Mouse (Mus musculus) stomach, postnatal 0 days (tissue): ENCODE measurements at regions not wholly inside any gene's neighbourhood (a gene's known extent, or its start where the extent isn't known, plus 50 kb on each side); places are given as distances from the start of the nearest gene placed in this dataset.
A peak's percentile ranks its signal among the peaks of the same experiment; 100 is the strongest.

Source experiments
- ATAC-seq: fragments of 200-750 bp; cut with Nextera tagmentation; 2 replicates; pipeline ENCODE4 v1.8.0; 2017; ENCODE audit not compliant: low FRiP score, low TSS enrichment
- DNase-seq: peaks from one replicate; pipeline ENCODE4 v3.0.0-alpha.2; 2016; ENCODE audit warnings: low spot score
- H3K27ac ChIP-seq: fragments of 300-500 bp; sonication (generic); replicated peaks from 2 replicates; pipeline ENCODE4 v1.5.1; 2014; ENCODE audit warnings: mild to moderate bottlenecking, control low read depth
- H3K27me3 ChIP-seq: fragments of 300-500 bp; sonication (generic); 2 replicates; pipeline ENCODE4 v1.6.1; 2014; ENCODE audit warnings: low read length; ENCODE audit not compliant: control insufficient read depth, insufficient read depth
- H3K36me3 ChIP-seq: fragments of 300-500 bp; sonication (generic); 2 replicates; pipeline ENCODE4 v1.6.1; 2014; ENCODE audit warnings: low read length, mixed read lengths; ENCODE audit not compliant: control insufficient read depth, insufficient read depth
- H3K4me1 ChIP-seq: fragments of 300-500 bp; sonication (generic); replicated peaks from 2 replicates; pipeline ENCODE4 v1.6.1; 2014; ENCODE audit warnings: antibody characterized with exemption; ENCODE audit not compliant: control insufficient read depth, insufficient read depth
- H3K4me2 ChIP-seq: fragments of 300-500 bp; sonication (generic); replicated peaks from 2 replicates; pipeline ENCODE4 v1.6.1; 2014; ENCODE audit warnings: low read depth, mild to moderate bottlenecking, control low read depth, moderate library complexity
- H3K4me3 ChIP-seq: fragments of 300-500 bp; sonication (generic); 2 replicates; pipeline ENCODE4 v1.5.1; 2014; ENCODE audit warnings: low read depth, low read length, control low read depth
- H3K9ac ChIP-seq: fragments of 300-500 bp; sonication (generic); 2 replicates; pipeline ENCODE4 v1.6.1; 2014; ENCODE audit warnings: mild to moderate bottlenecking, low read length, control low read depth, mixed read lengths
- H3K9me3 ChIP-seq: fragments of 300-500 bp; sonication (generic); 2 replicates; pipeline ENCODE4 v1.6.1; 2016; ENCODE audit warnings: low read length; ENCODE audit not compliant: control insufficient read depth
- CTCF ChIP-seq: IDR thresholded peaks from 2 replicates; pipeline ENCODE4 v1.5.1; 2016; ENCODE audit warnings: antibody characterized with exemption, low read depth, mild to moderate bottlenecking, moderate library complexity
- EP300 ChIP-seq: optimal IDR thresholded peaks from 2 replicates; pipeline ENCODE3; 2016; ENCODE audit warnings: antibody characterized with exemption
- WGBS: fragments of 180-500 bp; shearing (Covaris S2); extraction: QIAGEN DNeasy Blood & Tissue Kit; methylation state at CpG from one replicate; pipeline ENCODE4 v1.1.7; 2014; 5-methylcytosine and 5-hydroxymethylcytosine counted together

DNA sequence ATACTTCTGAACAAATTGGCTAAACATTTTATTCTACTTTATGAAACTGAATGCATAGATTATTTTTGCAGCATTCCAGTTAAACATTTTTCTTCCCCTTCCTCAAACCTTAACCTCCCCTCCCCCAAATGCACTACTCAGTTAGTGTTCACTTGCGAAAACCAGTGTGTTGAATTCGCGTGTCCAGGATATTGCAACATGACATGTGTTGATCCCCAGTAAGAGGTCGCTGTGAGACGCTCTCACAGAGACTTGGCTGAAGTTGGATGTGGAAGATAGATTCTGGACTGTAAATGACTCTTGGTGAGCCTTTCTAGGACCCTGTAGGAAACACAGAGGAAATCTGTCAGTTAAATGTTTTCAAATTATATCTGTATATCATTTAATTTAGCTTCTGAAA is 221.0 kb upstream of the Zic1 start:
- DNase-seq (no peak), ATAC-seq (no peak)
- Histone ChIP-seq H3K27me3 (no peaks in the 10 kb centered on the region), H3K4me1 (no peaks in the 10 kb centered on the region), H3K27ac (no peak overlapping the region), H3K36me3 (no peaks in the 10 kb centered on the region), H3K4me2 (no peak overlapping the region), H3K9ac (no peak overlapping the region), H3K4me3 (no peak overlapping the region), H3K9me3 (no peaks in the 10 kb centered on the region)
- TF ChIP-seq CTCF (no peak), EP300 (no peak)
- 57% methylated on average over 5 of the region's 5 CpGs for WGBS

DNA sequence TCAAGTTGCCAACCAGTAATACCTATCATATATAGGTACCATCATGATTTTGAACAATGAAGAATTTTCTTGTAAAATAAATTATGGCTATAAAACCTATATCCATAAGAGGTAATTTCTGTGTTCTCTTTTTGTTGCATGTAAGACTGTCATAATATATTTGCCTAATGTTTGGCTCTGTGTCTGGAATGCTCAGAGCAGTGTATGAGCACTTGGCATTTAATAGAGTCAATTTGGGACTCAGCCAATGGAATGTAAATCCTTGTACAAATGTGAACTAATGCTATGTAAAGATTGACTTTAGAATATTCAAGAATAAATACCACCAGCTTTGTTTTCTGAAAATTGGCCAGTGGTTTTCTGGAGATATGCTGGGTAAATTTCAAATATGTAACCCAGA is 208.5 kb upstream of the Zic1 start:
- no peak overlapping the region for H3K4me3 ChIP-seq
- H3K36me3 ChIP-seq, result no peaks in the 10 kb centered on the region
- no peaks in the 10 kb centered on the region for H3K9me3 ChIP-seq
- no peaks in the 10 kb centered on the region for H3K27me3 ChIP-seq
- DNase-seq (no peak), ATAC-seq (no peak)
- TF ChIP-seq EP300 (no peak), CTCF (no peak)
- no peak overlapping the region for H3K9ac ChIP-seq
- no peak overlapping the region for H3K4me2 ChIP-seq
- H3K4me1 ChIP-seq, result no peaks in the 10 kb centered on the region
- no peak overlapping the region for H3K27ac ChIP-seq

DNA sequence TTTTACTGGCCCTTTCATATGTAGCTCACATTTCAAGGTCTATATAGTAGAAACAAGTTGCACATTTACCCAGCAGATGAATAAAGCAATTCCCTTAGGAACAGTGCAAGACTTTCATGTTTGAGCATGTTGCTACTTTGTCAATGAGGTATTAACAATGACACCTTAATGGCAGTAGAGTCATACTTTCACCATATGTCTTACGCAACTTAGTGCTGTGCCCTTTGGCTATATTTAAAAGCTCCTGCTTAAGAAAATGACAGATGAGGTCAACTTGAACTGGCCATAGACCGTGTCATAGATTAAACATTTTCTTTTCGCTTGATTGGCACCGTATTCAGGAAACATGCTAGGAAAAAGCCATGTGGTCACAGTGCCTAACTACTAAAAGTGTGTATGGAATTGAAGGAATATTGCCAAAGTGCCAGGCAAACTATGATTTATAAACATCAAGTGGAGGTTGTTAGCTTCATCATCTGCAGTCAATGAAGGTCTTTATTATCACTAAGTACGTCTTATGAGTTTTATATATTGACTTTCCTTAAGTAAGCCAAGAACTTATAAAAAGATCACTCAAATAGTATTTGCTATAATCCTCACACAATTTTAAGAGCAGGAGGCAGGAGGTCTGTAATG is 200.5 kb upstream of the Zic1 start:
- WGBS, result 51% methylated on average over 5 of the region's 5 CpGs
- TF ChIP-seq EP300 (peak; percentile 68), CTCF (no peak)
- no peaks in the 10 kb centered on the region for H3K27me3 ChIP-seq
- no peaks in the 10 kb centered on the region for H3K9me3 ChIP-seq
- H3K27ac ChIP-seq, result no peak overlapping the region
- H3K4me1 ChIP-seq, result no peaks in the 10 kb centered on the region
- DNase-seq (no peak), ATAC-seq (peak; percentile 42; the same call in 1 of the 2 replicates)
- no peak overlapping the region for H3K4me2 ChIP-seq
- H3K4me3 ChIP-seq, result no peak overlapping the region
- no peak overlapping the region for H3K9ac ChIP-seq
- H3K36me3 ChIP-seq, result no peaks in the 10 kb centered on the region

DNA sequence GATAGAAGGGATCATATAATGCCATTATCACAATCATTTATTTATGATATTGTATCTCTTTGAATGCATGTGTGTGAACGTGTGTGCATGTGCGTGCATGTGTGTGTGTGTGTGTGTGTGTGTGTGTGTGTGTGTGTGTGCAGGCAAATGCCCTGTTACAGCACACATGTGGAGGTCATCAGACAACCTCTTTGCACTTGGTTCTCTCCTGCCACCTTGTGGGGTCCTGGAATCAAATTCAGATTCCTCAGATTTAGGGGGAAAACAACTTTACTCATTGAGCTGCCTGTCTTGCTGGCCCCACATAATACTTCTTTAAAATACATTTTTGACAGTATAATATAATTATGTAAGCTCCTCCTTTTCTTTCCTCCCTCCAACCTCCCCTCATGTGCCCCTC is 195.7 kb upstream of the Zic1 start:
- Histone ChIP-seq H3K27me3 (no peaks in the 10 kb centered on the region), H3K27ac (no peak overlapping the region), H3K4me3 (no peak overlapping the region), H3K9me3 (no peaks in the 10 kb centered on the region), H3K4me2 (no peak overlapping the region), H3K36me3 (no peaks in the 10 kb centered on the region), H3K4me1 (no peaks in the 10 kb centered on the region), H3K9ac (no peak overlapping the region)
- TF ChIP-seq EP300, result no peak
- no peak for TF ChIP-seq CTCF
- no peak for ATAC-seq
- no peak for DNase-seq
- 69% methylated on average over 2 of the region's 2 CpGs for WGBS

DNA sequence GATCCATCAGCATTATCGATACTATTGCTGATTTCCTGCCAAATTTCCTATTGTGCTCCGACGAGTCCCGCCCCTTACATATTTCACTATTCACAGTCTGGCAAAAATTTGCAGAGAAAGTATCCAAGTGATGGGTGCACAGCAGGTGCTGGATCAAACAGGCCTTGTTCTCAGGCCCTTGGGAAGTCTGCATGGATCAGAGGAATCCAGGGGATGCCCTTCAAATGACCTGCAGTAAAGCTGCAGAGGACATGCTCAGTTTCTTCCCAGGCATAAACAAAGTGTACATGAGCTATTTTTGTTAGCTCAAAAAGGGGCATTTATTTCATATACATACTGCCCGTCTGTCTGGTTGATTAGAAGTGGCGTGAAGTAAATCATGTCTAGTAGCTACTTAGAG is 194.2 kb upstream of the Zic1 start:
- Histone ChIP-seq H3K9me3 (no peaks in the 10 kb centered on the region), H3K9ac (no peak overlapping the region), H3K27me3 (no peaks in the 10 kb centered on the region), H3K27ac (no peak overlapping the region), H3K4me1 (no peaks in the 10 kb centered on the region), H3K36me3 (no peaks in the 10 kb centered on the region), H3K4me2 (no peak overlapping the region), H3K4me3 (no peak overlapping the region)
- 75% methylated on average over 6 of the region's 6 CpGs for WGBS
- DNase-seq (no peak), ATAC-seq (no peak)
- TF ChIP-seq EP300 (no peak), CTCF (no peak)

DNA sequence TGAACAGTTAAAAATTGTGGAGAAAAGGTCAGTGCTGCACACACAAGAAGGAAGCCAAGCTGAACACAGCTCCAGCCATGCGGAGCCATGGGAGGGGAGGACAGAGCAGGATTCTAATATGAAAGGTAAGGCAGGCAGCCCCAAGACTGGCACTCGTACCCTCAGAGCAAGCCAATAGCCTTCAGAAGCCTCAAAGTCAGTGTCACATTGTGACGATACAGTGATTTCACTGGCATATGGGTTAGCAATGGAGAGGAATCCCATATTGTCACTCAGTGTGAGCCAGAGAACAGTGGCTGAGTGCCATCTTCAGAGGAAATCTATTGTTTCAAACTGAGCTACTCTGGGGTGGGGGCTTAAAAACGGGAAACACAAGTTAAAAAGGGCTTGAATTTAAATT is 181.4 kb upstream of the Zic1 start:
- no peak for DNase-seq
- Histone ChIP-seq H3K4me1 (no peaks in the 10 kb centered on the region), H3K9ac (no peak overlapping the region), H3K4me2 (no peak overlapping the region), H3K9me3 (no peaks in the 10 kb centered on the region), H3K27me3 (no peaks in the 10 kb centered on the region), H3K36me3 (no peaks in the 10 kb centered on the region), H3K27ac (no peak overlapping the region), H3K4me3 (no peak overlapping the region)
- no peak for ATAC-seq
- WGBS, result 61% methylated on average over 4 of the region's 4 CpGs
- TF ChIP-seq EP300 (no peak), CTCF (no peak)
